Comparison of ENCODE assay signal across 8 mouse cellular contexts in the genomic region with DNA sequence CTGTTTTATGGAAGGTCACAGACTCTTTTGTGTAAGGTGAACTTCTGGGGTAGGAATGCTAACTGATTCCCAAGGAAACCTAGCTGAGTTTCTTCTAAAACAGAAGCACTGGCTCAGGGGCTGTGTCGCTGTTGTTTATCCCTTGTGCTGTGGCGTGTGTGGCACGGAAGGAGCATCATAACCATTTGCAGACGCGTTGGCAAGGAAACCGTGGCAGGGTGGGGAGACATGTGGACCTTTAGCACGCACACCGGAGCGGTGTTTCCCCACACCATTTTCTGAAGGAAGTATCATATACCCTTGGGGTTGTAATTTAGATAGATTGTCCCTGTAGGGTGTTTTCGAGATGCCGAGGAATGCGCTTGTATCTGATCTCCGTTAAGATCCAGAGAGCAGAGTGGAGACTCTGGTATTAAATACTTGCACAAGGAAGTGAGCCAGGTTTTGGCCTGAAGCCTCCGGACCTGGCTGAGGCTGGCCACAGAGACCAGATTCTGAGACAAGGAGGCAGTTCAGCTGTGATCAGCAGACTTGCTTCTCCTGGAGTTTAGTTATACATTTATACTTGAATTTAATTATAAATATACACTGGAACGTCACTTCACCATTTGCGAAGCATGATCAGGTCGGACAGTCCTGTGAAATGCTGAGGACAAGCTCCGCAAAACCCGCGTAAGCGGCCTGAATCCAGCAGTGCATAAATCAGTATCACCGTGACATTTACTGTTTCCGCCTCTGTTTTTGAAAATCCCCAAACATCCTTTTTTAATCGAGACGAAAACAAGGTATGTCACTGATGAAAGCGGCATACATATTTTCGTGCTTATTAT.
DNase-seq lines count a peak whose midpoint lies in the region; ATAC-seq and TF ChIP-seq lines count a peak whose summit lies in the region.
"Had no signal": no experiment of that assay in that cellular context is flagged by ENCODE, and none has a peak within 500 bp of the region (broad histone marks: within the 10 kb centered on the region; RNA-seq: fewer than 3 reads in every experiment).

No protein-coding gene starts in this region.

- no peak for ATAC-seq in lung, embryonic 15.5 days (ENCODE audit: borderline replicate concordance, extremely low read depth, low FRiP score, low TSS enrichment)
- peak; percentile 51; the same call in 1 of the 2 replicates for ATAC-seq in forebrain, embryonic 14.5 days
- ATAC-seq in kidney, postnatal 0 days (replicated peaks; ENCODE audit: low FRiP score, low read depth), result no peak; the same call in 1 of the 2 replicates
- peak; percentile 50 for ATAC-seq in neural tube, embryonic 13.5 days (ENCODE audit: low read depth)

- H3K9ac ChIP-seq in lung, embryonic 15.5 days, result no peak overlapping the region
- H3K9ac ChIP-seq in forebrain, embryonic 14.5 days (ENCODE audit: low read length), result no peak overlapping the region
- no peak overlapping the region for H3K9ac ChIP-seq in kidney, postnatal 0 days (ENCODE audit: low read depth, low read length)
- 0 out of 2 replicates have a peak overlapping the region, but pooled peaks have one; percentile 12 for H3K9ac ChIP-seq in neural tube, embryonic 13.5 days

- no peak overlapping the region for H3K4me3 ChIP-seq in lung, embryonic 15.5 days
- no peak overlapping the region for H3K4me3 ChIP-seq in forebrain, embryonic 14.5 days (ENCODE audit: low read depth, low read length)
- H3K4me3 ChIP-seq in kidney, postnatal 0 days (replicated peaks; ENCODE audit: low read depth, low read length), result no peak overlapping the region
- H3K4me3 ChIP-seq in neural tube, embryonic 13.5 days, result 0 out of 2 replicates have a peak overlapping the region, but pooled peaks have one; percentile 4

- DNase-seq in lung, postnatal 14 days, result no peak
- DNase-seq in forebrain, embryonic 14.5 days (ENCODE audit: low spot score), result peak; percentile 28
- DNase-seq in kidney, postnatal 0 days (ENCODE audit: low spot score), result peak; percentile 42
- DNase-seq in adrenal gland, postnatal 25 days, result no peak
- DNase-seq in thymus, postnatal 14 days, result no peak

- TF ChIP-seq CTCF in kidney, postnatal 0 days (IDR thresholded peaks at IDR 0.05; ENCODE audit: low read depth), result no peak

- peak overlapping the region; percentile 22 for H3K4me2 ChIP-seq in lung, embryonic 15.5 days
- peak overlapping the region; percentile 26; the same call in 1 of the 2 replicates for H3K4me2 ChIP-seq in forebrain, embryonic 14.5 days (ENCODE audit: low read length)
- H3K4me2 ChIP-seq in kidney, postnatal 0 days (ENCODE audit: low read length), result peak overlapping the region; percentile 27
- H3K4me2 ChIP-seq in neural tube, embryonic 13.5 days, result peak overlapping the region; percentile 37

- H3K36me3 ChIP-seq in lung, embryonic 15.5 days, result no peaks in the 10 kb centered on the region
- H3K36me3 ChIP-seq in forebrain, embryonic 14.5 days (ENCODE audit: control insufficient read depth, insufficient read depth, low read length), result no peaks in the 10 kb centered on the region
- H3K36me3 ChIP-seq in kidney, postnatal 0 days (ENCODE audit: insufficient read depth, low read length), result no peaks in the 10 kb centered on the region
- H3K36me3 ChIP-seq in neural tube, embryonic 13.5 days, result no peaks in the 10 kb centered on the region
- H3K36me3 ChIP-seq: G1E had no signal

- H3K9me3 ChIP-seq in lung, embryonic 15.5 days, result no peaks in the 10 kb centered on the region
- H3K9me3 ChIP-seq in forebrain, embryonic 14.5 days (replicated peaks; ENCODE audit: control insufficient read depth, low read length), result no peaks in the 10 kb centered on the region
- H3K9me3 ChIP-seq in kidney, postnatal 0 days (replicated peaks; ENCODE audit: low read length), result no peaks in the 10 kb centered on the region
- no peaks in the 10 kb centered on the region for H3K9me3 ChIP-seq in neural tube, embryonic 13.5 days

- H3K4me1 ChIP-seq in lung, embryonic 15.5 days, result peaks cover 26% of the 10 kb centered on the region
- peaks cover 15% of the 10 kb centered on the region; the same call in 1 of the 2 replicates for H3K4me1 ChIP-seq in forebrain, embryonic 14.5 days (ENCODE audit: control insufficient read depth, insufficient read depth, low read length)
- 0 out of 2 replicates have a peak, but pooled peaks cover 6% of the 10 kb centered on the region for H3K4me1 ChIP-seq in kidney, postnatal 0 days (replicated peaks; ENCODE audit: insufficient read depth, low read length)
- peaks cover 22% of the 10 kb centered on the region for H3K4me1 ChIP-seq in neural tube, embryonic 13.5 days (replicated peaks)

- no peak overlapping the region for H3K27ac ChIP-seq in lung, embryonic 15.5 days
- H3K27ac ChIP-seq in forebrain, embryonic 14.5 days (ENCODE audit: low read depth, low read length), result no peak overlapping the region
- H3K27ac ChIP-seq in kidney, postnatal 0 days, result no peak overlapping the region
- peak overlapping the region; percentile 52; the same call in 1 of the 2 replicates for H3K27ac ChIP-seq in neural tube, embryonic 13.5 days (replicated peaks)

- WGBS in lung, embryonic 15.5 days, result 57% methylated on average over 27 of the region's 27 CpGs
- 57% methylated on average over 27 of the region's 27 CpGs for WGBS in forebrain, embryonic 14.5 days
- 36% methylated on average over 27 of the region's 27 CpGs for WGBS in kidney, postnatal 0 days
- 46% methylated on average over 27 of the region's 27 CpGs for WGBS in neural tube, embryonic 13.5 days

- no peaks in the 10 kb centered on the region for H3K27me3 ChIP-seq in lung, embryonic 15.5 days
- H3K27me3 ChIP-seq in forebrain, embryonic 14.5 days (replicated peaks; ENCODE audit: control insufficient read depth, insufficient read depth, low read length), result 0 out of 2 replicates have a peak, but pooled peaks cover 3% of the 10 kb centered on the region
- H3K27me3 ChIP-seq in kidney, postnatal 0 days (ENCODE audit: insufficient read depth, low read length), result no peaks in the 10 kb centered on the region
- no peaks in the 10 kb centered on the region for H3K27me3 ChIP-seq in neural tube, embryonic 13.5 days

Comparison
In these comparisons a context has a peak if more than half of its experiments do, and no peak if none do; other contexts are left out.
1. ATAC-seq: peak in forebrain, embryonic 14.5 days (single experiment) and neural tube, embryonic 13.5 days (single experiment); none in lung, embryonic 15.5 days (single experiment) and kidney, postnatal 0 days (single experiment).
2. DNase-seq: peak in forebrain, embryonic 14.5 days (single experiment) and kidney, postnatal 0 days (single experiment); none in lung, postnatal 14 days (single experiment), adrenal gland, postnatal 25 days (single experiment) and thymus, postnatal 14 days (single experiment).
3. Peak in every context shown above with its lines, with median percentiles within 50 percentile points of each other: H3K4me2 ChIP-seq.